Mouse (Mus musculus): ENCODE measurements around the gene Gga2. TPM values are rescaled to one million over a fixed set of nuclear protein-coding genes. Genes with fewer than 3 reads are reported as not detected.
A peak's percentile ranks its signal among the peaks of the same experiment; 100 is the strongest.

Gene Gga2
- polyA plus RNA-seq, 1 experiment from 2014 or later, result 10.1 TPM

- WGBS (ENCODE audit: insufficient replicate concordance), result 59% methylated on average over 10 of the region's 10 CpGs
- peak; percentile 82 for ATAC-seq
- H3K4me2 ChIP-seq (ENCODE audit: low read depth, low read length), result peak overlapping the region; percentile 58
- no peaks in the 10 kb centered on the region for H3K9me3 ChIP-seq (ENCODE audit: low read length)
- peak overlapping the region; percentile 75 for H3K27ac ChIP-seq (ENCODE audit: low read depth)
- H3K4me1 ChIP-seq (ENCODE audit: insufficient read depth), result peaks cover 58% of the 10 kb centered on the region
- peaks cover 10% of the 10 kb centered on the region; the same call in 1 of the 2 replicates for H3K36me3 ChIP-seq (replicated peaks; ENCODE audit: insufficient read depth, low read length)
- no peak overlapping the region for H3K4me3 ChIP-seq (ENCODE audit: low read depth, low read length)
- peak overlapping the region; percentile 53; the same call in 1 of the 2 replicates for H3K9ac ChIP-seq (replicated peaks)
- no peaks in the 10 kb centered on the region for H3K27me3 ChIP-seq (ENCODE audit: insufficient read depth, low read length)
- TF ChIP-seq EP300 (IDR thresholded peaks at IDR 0.05; ENCODE audit: low read depth), result no peak
- TF ChIP-seq CTCF (IDR thresholded peaks at IDR 0.05; ENCODE audit: low read depth), result no peak
- peak; percentile 50 for DNase-seq
These were observed 5.3 kb downstream of the Gga2 start for GRCm38 (mm10) chr7:122015734-122016133.

- Histone ChIP-seq H3K27me3 (ENCODE audit: insufficient read depth, low read length) (no peaks in the 10 kb centered on the region), H3K9ac (replicated peaks) (peak overlapping the region; percentile 53), H3K4me1 (ENCODE audit: insufficient read depth) (peaks cover 54% of the 10 kb centered on the region), H3K4me3 (ENCODE audit: low read depth, low read length) (peak overlapping the region; percentile 11; the same call in 1 of the 2 replicates), H3K36me3 (replicated peaks; ENCODE audit: insufficient read depth, low read length) (peaks cover 15% of the 10 kb centered on the region), H3K4me2 (ENCODE audit: low read depth, low read length) (peak overlapping the region; percentile 58), H3K27ac (ENCODE audit: low read depth) (peak overlapping the region; percentile 75), H3K9me3 (ENCODE audit: low read length) (no peaks in the 10 kb centered on the region)
- peak; percentile 30 for DNase-seq
- no peak for TF ChIP-seq EP300 (IDR thresholded peaks at IDR 0.05; ENCODE audit: low read depth)
- TF ChIP-seq CTCF (IDR thresholded peaks at IDR 0.05; ENCODE audit: low read depth), result peak; percentile 35
- WGBS (ENCODE audit: insufficient replicate concordance), result 40% methylated on average over 8 of the region's 8 CpGs
- ATAC-seq, result peak; percentile 45
These were observed 5.9 kb downstream of the Gga2 start for GRCm38 (mm10) chr7:122015105-122015504.

DNA sequence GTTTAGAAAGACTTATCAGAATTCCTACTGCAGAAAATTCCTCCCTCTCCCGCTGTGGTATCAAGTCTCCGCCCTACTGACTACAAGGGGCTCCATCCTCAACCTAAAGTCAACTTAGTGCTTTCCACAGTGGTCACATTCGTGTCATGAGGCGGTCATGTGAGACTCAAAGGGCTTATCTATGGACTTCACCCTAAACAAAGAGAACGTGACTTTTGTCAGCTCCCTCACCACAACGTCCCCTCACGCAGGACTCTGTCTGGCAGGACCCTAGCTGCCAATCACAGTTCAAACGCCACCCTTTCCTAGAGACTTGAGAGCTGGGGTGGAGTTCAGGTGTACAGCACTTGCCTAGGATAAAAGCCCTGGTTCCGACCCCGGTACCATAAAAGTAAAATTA is 8.1 kb downstream of the Gga2 start:
- TF ChIP-seq CTCF (IDR thresholded peaks at IDR 0.05; ENCODE audit: low read depth) (no peak), EP300 (IDR thresholded peaks at IDR 0.05; ENCODE audit: low read depth) (no peak)
- ATAC-seq, result no peak

GRCm38 (mm10) chr7:122012370-122012769 is 8.7 kb downstream of the Gga2 start:
- TF ChIP-seq EP300 (IDR thresholded peaks at IDR 0.05; ENCODE audit: low read depth) (no peak), CTCF (IDR thresholded peaks at IDR 0.05; ENCODE audit: low read depth) (no peak)
- no peak for ATAC-seq
- Histone ChIP-seq H3K9ac (replicated peaks) (no peak overlapping the region), H3K4me2 (ENCODE audit: low read depth, low read length) (no peak overlapping the region), H3K27me3 (ENCODE audit: insufficient read depth, low read length) (no peaks in the 10 kb centered on the region), H3K4me1 (ENCODE audit: insufficient read depth) (peaks cover 30% of the 10 kb centered on the region), H3K36me3 (replicated peaks; ENCODE audit: insufficient read depth, low read length) (peaks cover 28% of the 10 kb centered on the region), H3K27ac (ENCODE audit: low read depth) (no peak overlapping the region), H3K9me3 (ENCODE audit: low read length) (no peaks in the 10 kb centered on the region), H3K4me3 (ENCODE audit: low read depth, low read length) (no peak overlapping the region)
- 89% methylated on average over 4 of the region's 4 CpGs for WGBS (ENCODE audit: insufficient replicate concordance)
- no peak for DNase-seq

More for the DNA sequence above, 8.1 kb downstream of the Gga2 start:
- Histone ChIP-seq H3K9ac (replicated peaks) (no peak overlapping the region), H3K4me3 (ENCODE audit: low read depth, low read length) (no peak overlapping the region), H3K9me3 (ENCODE audit: low read length) (no peaks in the 10 kb centered on the region), H3K36me3 (replicated peaks; ENCODE audit: insufficient read depth, low read length) (peaks cover 26% of the 10 kb centered on the region), H3K4me1 (ENCODE audit: insufficient read depth) (peaks cover 33% of the 10 kb centered on the region), H3K4me2 (ENCODE audit: low read depth, low read length) (no peak overlapping the region), H3K27ac (ENCODE audit: low read depth) (no peak overlapping the region), H3K27me3 (ENCODE audit: insufficient read depth, low read length) (no peaks in the 10 kb centered on the region)
- no peak for DNase-seq
- WGBS (ENCODE audit: insufficient replicate concordance), result 44% methylated on average over 10 of the region's 10 CpGs

GRCm38 (mm10) chr7:122000396-122000795 is 20.6 kb downstream of the Gga2 start:
- no peaks in the 10 kb centered on the region; the same call in 1 of the 2 replicates for H3K9me3 ChIP-seq (ENCODE audit: low read length)
- H3K27me3 ChIP-seq (ENCODE audit: insufficient read depth, low read length), result no peaks in the 10 kb centered on the region
- H3K36me3 ChIP-seq (replicated peaks; ENCODE audit: insufficient read depth, low read length), result peaks cover 61% of the 10 kb centered on the region
- WGBS (ENCODE audit: insufficient replicate concordance), result 68% methylated on average over 8 of the region's 8 CpGs
- ATAC-seq (no peak), DNase-seq (no peak)
- no peak overlapping the region for H3K4me2 ChIP-seq (ENCODE audit: low read depth, low read length)
- no peak overlapping the region for H3K27ac ChIP-seq (ENCODE audit: low read depth)
- TF ChIP-seq EP300 (IDR thresholded peaks at IDR 0.05; ENCODE audit: low read depth), result no peak
- TF ChIP-seq CTCF (IDR thresholded peaks at IDR 0.05; ENCODE audit: low read depth), result no peak
- H3K4me1 ChIP-seq (ENCODE audit: insufficient read depth), result no peaks in the 10 kb centered on the region
- H3K4me3 ChIP-seq (ENCODE audit: low read depth, low read length), result no peak overlapping the region
- H3K9ac ChIP-seq (replicated peaks), result no peak overlapping the region

- no peak for TF ChIP-seq CTCF (IDR thresholded peaks at IDR 0.05; ENCODE audit: low read depth)
- no peak for TF ChIP-seq EP300 (IDR thresholded peaks at IDR 0.05; ENCODE audit: low read depth)
- Histone ChIP-seq H3K27me3 (ENCODE audit: insufficient read depth, low read length) (no peaks in the 10 kb centered on the region), H3K36me3 (replicated peaks; ENCODE audit: insufficient read depth, low read length) (peaks cover 70% of the 10 kb centered on the region), H3K4me1 (ENCODE audit: insufficient read depth) (no peaks in the 10 kb centered on the region), H3K9me3 (ENCODE audit: low read length) (no peaks in the 10 kb centered on the region; the same call in 1 of the 2 replicates), H3K9ac (replicated peaks) (no peak overlapping the region), H3K4me2 (ENCODE audit: low read depth, low read length) (no peak overlapping the region), H3K4me3 (ENCODE audit: low read depth, low read length) (no peak overlapping the region), H3K27ac (ENCODE audit: low read depth) (no peak overlapping the region)
- WGBS (ENCODE audit: insufficient replicate concordance), result 85% methylated on average over 5 of the region's 5 CpGs
- no peak for DNase-seq
- ATAC-seq, result no peak
These were observed 25.1 kb downstream of the Gga2 start for GRCm38 (mm10) chr7:121995961-121996360.

Data from liver, postnatal 0 days (tissue).